Mouse (Mus musculus) liver, adult 2 months (tissue): Measurements from ENCODE around the gene Rrp1.

Source experiments
- CTCF ChIP-seq: fragments of 200-500 bp; IDR thresholded peaks from 2 replicates; pipeline ENCODE4 v1.5.1; 2011; ENCODE audit warnings: low read depth, low read length, control low read depth
- POLR2A ChIP-seq: fragments of 200-500 bp; IDR thresholded peaks from 2 replicates; pipeline ENCODE4 v1.6.1; 2011; ENCODE audit warnings: low read length, control low read depth; ENCODE audit not compliant: insufficient read depth; ENCODE audit errors: extremely low read depth

GRCm38 (mm10) chr10:78442292-78442691, 29.4 kb upstream of the Rrp1 start:
- TF ChIP-seq CTCF (no peak), POLR2A (no peak)
